In the genomic region with DNA sequence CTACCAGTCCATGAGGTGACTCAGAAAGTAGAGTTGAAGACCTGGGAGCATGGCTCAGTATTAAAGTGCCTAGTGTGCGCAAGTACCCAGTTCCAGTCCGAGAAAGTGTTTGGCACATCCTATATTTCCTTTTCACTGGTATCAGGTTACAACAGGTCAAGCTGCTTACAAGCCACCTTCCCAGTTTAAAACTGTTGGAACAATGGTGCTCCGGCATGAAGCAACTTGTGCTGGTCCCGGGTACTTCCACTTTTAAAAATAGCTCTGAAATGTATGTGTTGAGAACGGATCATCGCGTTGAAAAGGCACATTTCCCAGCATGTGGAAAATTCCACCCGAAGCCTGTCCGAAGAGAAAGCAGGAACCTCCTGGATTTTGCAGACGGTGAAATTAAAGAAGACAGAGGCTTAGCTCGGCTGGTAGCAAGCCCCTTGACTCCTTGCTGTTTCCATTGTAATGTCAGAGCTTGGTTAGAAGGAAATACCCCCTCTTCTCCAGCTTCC, we compare ENCODE assay signal across 12 mouse cellular contexts. TPM values are rescaled to one million over a fixed set of nuclear protein-coding genes. Genes with fewer than 3 reads are reported as not detected.
A peak's percentile ranks its signal among the peaks of the same experiment; 100 is the strongest.
DNase-seq lines count a peak whose midpoint lies in the region; ATAC-seq and TF ChIP-seq lines count a peak whose summit lies in the region.
"Had no signal": no experiment of that assay in that cellular context is flagged by ENCODE, and none has a peak within 500 bp of the region (broad histone marks: within the 10 kb centered on the region; RNA-seq: fewer than 3 reads in every experiment).

No protein-coding gene starts in this region.

- TF ChIP-seq CTCF in thymus, adult 2 months (IDR thresholded peaks at IDR 0.05; ENCODE audit: borderline replicate concordance, control insufficient read depth, extremely low read depth, insufficient read depth, low read length, poor library complexity): no peak

- H3K36me3 ChIP-seq in heart, embryonic 14.5 days (ENCODE audit: control insufficient read depth, insufficient read depth, low read length): no peaks in the 10 kb centered on the region
- H3K36me3 ChIP-seq in lung, embryonic 16.5 days (ENCODE audit: control insufficient read depth, insufficient read depth, low read length): no peaks in the 10 kb centered on the region; the same call in 1 of the 2 replicates
- no peaks in the 10 kb centered on the region for H3K36me3 ChIP-seq in embryonic facial prominence, embryonic 15.5 days
- H3K36me3 ChIP-seq in stomach, embryonic 14.5 days (ENCODE audit: control insufficient read depth, insufficient read depth, low read length): no peaks in the 10 kb centered on the region
- no peaks in the 10 kb centered on the region for H3K36me3 ChIP-seq in thymus, adult 2 months (ENCODE audit: control insufficient read depth, insufficient read depth, low read length)
- H3K36me3 ChIP-seq: lung, embryonic 15.5 days had no signal

- no peak for DNase-seq in heart, adult 8-10 months (ENCODE audit: low spot score)
- DNase-seq in lung, postnatal 4 days: no peak
- DNase-seq in ovary, postnatal 36 days (ENCODE audit: low spot score): no peak
- no peak for DNase-seq in thymus, adult 2 months
- DNase-seq: cerebellum, adult 2 months; thymus, postnatal 36 days had no signal

- no peaks in the 10 kb centered on the region for H3K9me3 ChIP-seq in heart, embryonic 14.5 days (ENCODE audit: control insufficient read depth, low read length)
- no peaks in the 10 kb centered on the region for H3K9me3 ChIP-seq in lung, embryonic 16.5 days (ENCODE audit: control insufficient read depth, low read length)
- no peaks in the 10 kb centered on the region for H3K9me3 ChIP-seq in embryonic facial prominence, embryonic 15.5 days (replicated peaks)
- H3K9me3 ChIP-seq in stomach, embryonic 14.5 days (ENCODE audit: control insufficient read depth, low read depth, low read length): no peaks in the 10 kb centered on the region
- H3K9me3 ChIP-seq: lung, embryonic 15.5 days had no signal

- H3K4me2 ChIP-seq in heart, embryonic 14.5 days (ENCODE audit: low read length): peak overlapping the region; percentile 43
- H3K4me2 ChIP-seq in lung, embryonic 16.5 days (ENCODE audit: low read depth, low read length): no peak overlapping the region
- H3K4me2 ChIP-seq in embryonic facial prominence, embryonic 15.5 days (replicated peaks): peak overlapping the region; percentile 15; the same call in 1 of the 2 replicates
- H3K4me2 ChIP-seq in stomach, embryonic 14.5 days (replicated peaks; ENCODE audit: low read depth, low read length): no peak overlapping the region
- H3K4me2 ChIP-seq: lung, embryonic 15.5 days had no signal

- ATAC-seq in heart, embryonic 14.5 days (ENCODE audit: insufficient number of reproducible peaks, insufficient read depth, low FRiP score, low read depth): no peak
- ATAC-seq in lung, embryonic 16.5 days (ENCODE audit: low read depth): no peak
- no peak for ATAC-seq in embryonic facial prominence, embryonic 15.5 days (ENCODE audit: insufficient number of reproducible peaks, low FRiP score, low TSS enrichment, low read depth)
- ATAC-seq in stomach, embryonic 14.5 days (ENCODE audit: insufficient number of reproducible peaks, insufficient read depth, low FRiP score, low read depth): no peak
- ATAC-seq: midbrain, embryonic 16.5 days had no signal

- peaks cover 5% of the 10 kb centered on the region in 2 experiments; a peak in 2 of 4 replicates for H3K4me1 ChIP-seq in heart, embryonic 14.5 days (ENCODE audit: control insufficient read depth in 2 of 2, insufficient read depth in 2 of 2, low read length in 2 of 2)
- peaks cover 21% of the 10 kb centered on the region for H3K4me1 ChIP-seq in lung, embryonic 16.5 days (replicated peaks; ENCODE audit: control insufficient read depth, insufficient read depth, low read length)
- H3K4me1 ChIP-seq in embryonic facial prominence, embryonic 15.5 days: peaks cover 7% of the 10 kb centered on the region
- H3K4me1 ChIP-seq in stomach, embryonic 14.5 days (ENCODE audit: control insufficient read depth, insufficient read depth, low read length): no peaks in the 10 kb centered on the region
- no peaks in the 10 kb centered on the region for H3K4me1 ChIP-seq in thymus, adult 2 months (replicated peaks; ENCODE audit: control insufficient read depth, insufficient read depth, low read length)

- no peaks in the 10 kb centered on the region for H3K27me3 ChIP-seq in heart, embryonic 14.5 days (ENCODE audit: control insufficient read depth, insufficient read depth, low read length)
- no peaks in the 10 kb centered on the region for H3K27me3 ChIP-seq in lung, embryonic 16.5 days (ENCODE audit: control insufficient read depth, insufficient read depth, low read depth, low read length)
- H3K27me3 ChIP-seq in embryonic facial prominence, embryonic 15.5 days: no peaks in the 10 kb centered on the region
- no peaks in the 10 kb centered on the region for H3K27me3 ChIP-seq in stomach, embryonic 14.5 days (ENCODE audit: control insufficient read depth, insufficient read depth, low read length)
- H3K27me3 ChIP-seq in thymus, adult 2 months (ENCODE audit: control insufficient read depth, insufficient read depth, low read length): no peaks in the 10 kb centered on the region
- H3K27me3 ChIP-seq: lung, embryonic 15.5 days had no signal

- no peak overlapping the region; a peak in 1 of 4 replicates for H3K27ac ChIP-seq in heart, embryonic 14.5 days (replicated peaks in 1 of 2; ENCODE audit: control insufficient read depth in 1 of 2, insufficient read depth in 1 of 2, low read depth in 2 of 2, low read length in 2 of 2)
- H3K27ac ChIP-seq in lung, embryonic 16.5 days (ENCODE audit: low read length): peak overlapping the region; percentile 1; the same call in 1 of the 2 replicates
- H3K27ac ChIP-seq in embryonic facial prominence, embryonic 15.5 days (replicated peaks): peak overlapping the region; percentile 68
- H3K27ac ChIP-seq in stomach, embryonic 14.5 days (ENCODE audit: low read length): peak overlapping the region; percentile 33; the same call in 1 of the 2 replicates
- no peak overlapping the region for H3K27ac ChIP-seq in thymus, adult 2 months (ENCODE audit: control insufficient read depth, insufficient read depth, low read length)
- H3K27ac ChIP-seq: lung, embryonic 15.5 days had no signal

- 0 out of 4 replicates have a peak overlapping the region, but pooled peaks of 1 of the 2 experiments have one; percentile 1 for H3K4me3 ChIP-seq in heart, embryonic 14.5 days (ENCODE audit: control insufficient read depth in 1 of 2, insufficient read depth in 1 of 2, low read depth in 1 of 2, low read length in 2 of 2)
- H3K4me3 ChIP-seq in lung, embryonic 16.5 days (ENCODE audit: low read length): no peak overlapping the region
- no peak overlapping the region for H3K4me3 ChIP-seq in embryonic facial prominence, embryonic 15.5 days (replicated peaks)
- H3K4me3 ChIP-seq in stomach, embryonic 14.5 days (ENCODE audit: low read depth, low read length): no peak overlapping the region
- H3K4me3 ChIP-seq in thymus, adult 2 months (ENCODE audit: control insufficient read depth, insufficient read depth, low read length): no peak overlapping the region
- H3K4me3 ChIP-seq: lung, embryonic 15.5 days had no signal

- TF ChIP-seq POLR2A in thymus, adult 2 months (IDR thresholded peaks at IDR 0.05; ENCODE audit: control insufficient read depth, extremely low read depth, insufficient read depth, low read length, poor library complexity): no peak

- WGBS in heart, embryonic 14.5 days: 34% methylated on average over 11 of the region's 11 CpGs
- 51% methylated on average over 11 of the region's 11 CpGs for WGBS in lung, embryonic 16.5 days
- 35% methylated on average over 11 of the region's 11 CpGs for WGBS in embryonic facial prominence, embryonic 15.5 days
- 59% methylated on average over 11 of the region's 11 CpGs for WGBS in stomach, embryonic 14.5 days
- 36% methylated on average over 11 of the region's 11 CpGs for WGBS in thymus, adult 2 months

- no peak overlapping the region for H3K9ac ChIP-seq in heart, embryonic 14.5 days (ENCODE audit: low read length)
- H3K9ac ChIP-seq in lung, embryonic 16.5 days (ENCODE audit: low read length): no peak overlapping the region
- H3K9ac ChIP-seq in embryonic facial prominence, embryonic 15.5 days: no peak overlapping the region
- H3K9ac ChIP-seq in stomach, embryonic 14.5 days (replicated peaks; ENCODE audit: low read depth, low read length): no peak overlapping the region
- H3K9ac ChIP-seq: lung, embryonic 15.5 days had no signal

RNA-seq across cellular contexts. Expression of a gene that starts 32.9 kb away (rescaled TPM):
- 0.74 and 1.6 TPM in 2 replicates for polyA plus RNA-seq in heart, embryonic 14.5 days (2014; fragmentation: Nextera tagmentation; extraction: Ambion mirVana)
- total RNA-seq in heart, adult 8-10 months (2022): 1 to 10 TPM; 2.2 to 4.1 (median 3.2) TPM
- polyA plus RNA-seq in lung, embryonic 16.5 days (2015; fragmentation: Nextera tagmentation; extraction: Ambion mirVana): 128 and 151 TPM in 2 replicates
- 3.1 and 3.5 TPM in 2 replicates for polyA plus RNA-seq in embryonic facial prominence, embryonic 15.5 days (2015; fragmentation: Nextera tagmentation; extraction: Ambion mirVana)
- 2.7 and 3.3 TPM in 2 replicates for polyA plus RNA-seq in stomach, embryonic 14.5 days (2014; fragmentation: Nextera tagmentation; extraction: Ambion mirVana)
- polyA plus RNA-seq in thymus, adult 2 months (2012; rRNA removed): 19.3 and 24.9 TPM in 2 replicates

RNA-seq across cellular contexts. Expression of a gene that starts 33.0 kb away (rescaled TPM):
- 8.7 and 9.4 TPM in 2 replicates for polyA plus RNA-seq in heart, embryonic 14.5 days (2014; fragmentation: Nextera tagmentation; extraction: Ambion mirVana)
- 10 to 100 TPM; 22.0 to 32.7 (median 25.8) TPM for total RNA-seq in heart, adult 8-10 months (2022)
- polyA plus RNA-seq in lung, embryonic 16.5 days (2015; fragmentation: Nextera tagmentation; extraction: Ambion mirVana): 16.8 and 18.1 TPM in 2 replicates
- polyA plus RNA-seq in embryonic facial prominence, embryonic 15.5 days (2015; fragmentation: Nextera tagmentation; extraction: Ambion mirVana): 11.0 and 11.1 TPM in 2 replicates
- polyA plus RNA-seq in stomach, embryonic 14.5 days (2014; fragmentation: Nextera tagmentation; extraction: Ambion mirVana): 10.7 and 11.1 TPM in 2 replicates
- 14.3 and 16.0 TPM in 2 replicates for polyA plus RNA-seq in thymus, adult 2 months (2012; rRNA removed)

Comparison
In these comparisons a context has a peak if more than half of its experiments do, and no peak if none do; other contexts are left out.
1. H3K27ac ChIP-seq: peak in lung, embryonic 16.5 days (single experiment), embryonic facial prominence, embryonic 15.5 days (single experiment) and stomach, embryonic 14.5 days (single experiment); none in heart, embryonic 14.5 days (0 of 2) and thymus, adult 2 months (single experiment).
2. H3K4me2 ChIP-seq: peak in heart, embryonic 14.5 days (single experiment) and embryonic facial prominence, embryonic 15.5 days (single experiment); none in lung, embryonic 16.5 days (single experiment) and stomach, embryonic 14.5 days (single experiment).